In genomic region chr6:129541931-129542330, GRCm38 (mm10) we compare ENCODE assay signal across 28 mouse cellular contexts. TPM values are rescaled to one million over a fixed set of nuclear protein-coding genes. Genes with fewer than 3 reads are reported as not detected.
DNase-seq lines count a peak whose midpoint lies in the region; ATAC-seq and TF ChIP-seq lines count a peak whose summit lies in the region.
"Had no signal": no experiment of that assay in that cellular context is flagged by ENCODE, and none has a peak within 500 bp of the region (broad histone marks: within the 10 kb centered on the region; RNA-seq: fewer than 3 reads in every experiment).

No protein-coding gene starts in this region.

- peaks cover 46% of the 10 kb centered on the region for H3K36me3 ChIP-seq in midbrain, postnatal 0 days (ENCODE audit: insufficient read depth, low read length)
- H3K36me3 ChIP-seq in midbrain, embryonic 11.5 days (ENCODE audit: control insufficient read depth, insufficient read depth, low read length): peaks cover 6% of the 10 kb centered on the region

- no peak for ATAC-seq in midbrain, postnatal 0 days (ENCODE audit: low FRiP score)
- ATAC-seq in midbrain, embryonic 11.5 days (ENCODE audit: low FRiP score): no peak
- ATAC-seq: CD4-positive, CD25-positive, alpha-beta regulatory T cell, adult 4 months; forebrain, embryonic 14.5 days had no signal

- no peak for TF ChIP-seq CTCF in midbrain, postnatal 0 days (IDR thresholded peaks at IDR 0.05)
- no peak for TF ChIP-seq CTCF in brain, embryonic 14.5 days (IDR thresholded peaks at IDR 0.05; ENCODE audit: borderline replicate concordance, extremely low read depth, insufficient read depth, insufficient read length)

- H3K4me1 ChIP-seq in midbrain, postnatal 0 days (ENCODE audit: insufficient read depth, low read length): no peaks in the 10 kb centered on the region
- H3K4me1 ChIP-seq in midbrain, embryonic 11.5 days (ENCODE audit: control insufficient read depth, insufficient read depth, low read length): no peaks in the 10 kb centered on the region; the same call in 1 of the 2 replicates
- H3K4me1 ChIP-seq: embryonic facial prominence, embryonic 15.5 days; heart, embryonic 12.5 days had no signal

- no peak overlapping the region for H3K27ac ChIP-seq in midbrain, postnatal 0 days (ENCODE audit: low read depth, low read length)
- no peak overlapping the region for H3K27ac ChIP-seq in midbrain, embryonic 11.5 days (ENCODE audit: low read depth, low read length)
- H3K27ac ChIP-seq: embryonic facial prominence, embryonic 15.5 days; forebrain, embryonic 10.5 days; gastrocnemius, adult 2 months; hindbrain, embryonic 12.5 days had no signal

- TF ChIP-seq POLR2A in brain, embryonic 14.5 days (IDR thresholded peaks at IDR 0.05; ENCODE audit: borderline replicate concordance, extremely low read depth, insufficient read depth, insufficient read length, poor library complexity, severe bottlenecking): no peak

- peak; percentile 40 to 43 for DNase-seq in cerebellum, postnatal 10 days
- DNase-seq in cerebellum, adult 11 months: no peak
- DNase-seq in kidney, adult 11 months: peak; percentile 21
- no peak for DNase-seq in kidney, postnatal 10 days
- peak; percentile 22 for DNase-seq in midbrain, postnatal 0 days (ENCODE audit: low spot score)
- DNase-seq in midbrain, embryonic 11.5 days (ENCODE audit: low spot score, missing footprints): no peak
- DNase-seq in brain, embryonic 14.5 days (ENCODE audit: low read depth): peak; percentile 29
- DNase-seq: adrenal gland, adult 8-10 months; adrenal gland, postnatal 36 days; B cell, adult 2 months; cerebellum, adult 11-12 months; cerebellum, adult 9-10 months; embryo, embryonic 11 days; gastrocnemius, adult 2 months; gastrocnemius, postnatal 25 days had no signal

- no peaks in the 10 kb centered on the region for H3K9me3 ChIP-seq in midbrain, postnatal 0 days (ENCODE audit: low read length)
- H3K9me3 ChIP-seq in midbrain, embryonic 11.5 days (ENCODE audit: control insufficient read depth, low read length): no peaks in the 10 kb centered on the region
- H3K9me3 ChIP-seq: embryonic facial prominence, embryonic 15.5 days; forebrain, embryonic 10.5 days; G1E; heart, embryonic 12.5 days; hindbrain, embryonic 12.5 days had no signal

- no peak overlapping the region for H3K4me3 ChIP-seq in midbrain, postnatal 0 days (ENCODE audit: low read depth, low read length)
- no peak overlapping the region for H3K4me3 ChIP-seq in midbrain, embryonic 11.5 days (ENCODE audit: low read depth, low read length)
- H3K4me3 ChIP-seq: embryonic facial prominence, embryonic 15.5 days; erythroblast, embryonic 14.5 days; forebrain, embryonic 10.5 days; gastrocnemius, adult 2 months; heart, embryonic 12.5 days; hindbrain, embryonic 12.5 days had no signal

- no peak overlapping the region for H3K9ac ChIP-seq in midbrain, postnatal 0 days (replicated peaks; ENCODE audit: low read length, poor library complexity, severe bottlenecking)
- no peak overlapping the region for H3K9ac ChIP-seq in midbrain, embryonic 11.5 days (ENCODE audit: low read length)
- H3K9ac ChIP-seq: embryonic facial prominence, embryonic 15.5 days; heart, embryonic 12.5 days; hindbrain, embryonic 12.5 days had no signal

- WGBS in midbrain, postnatal 0 days: 47% methylated on average over 9 of the region's 9 CpGs
- WGBS in midbrain, embryonic 11.5 days: 69% methylated on average over 9 of the region's 9 CpGs

- H3K27me3 ChIP-seq in midbrain, postnatal 0 days (ENCODE audit: insufficient read depth, low read length): no peaks in the 10 kb centered on the region
- no peaks in the 10 kb centered on the region for H3K27me3 ChIP-seq in midbrain, embryonic 11.5 days (ENCODE audit: control insufficient read depth, insufficient read depth, low read length)
- H3K27me3 ChIP-seq: embryonic facial prominence, embryonic 15.5 days; heart, embryonic 12.5 days; hindbrain, embryonic 12.5 days had no signal

- no peak overlapping the region for H3K4me2 ChIP-seq in midbrain, postnatal 0 days (ENCODE audit: low read depth, low read length, poor library complexity, severe bottlenecking)
- H3K4me2 ChIP-seq in midbrain, embryonic 11.5 days: no peak overlapping the region
- H3K4me2 ChIP-seq: embryonic facial prominence, embryonic 15.5 days; heart, embryonic 12.5 days; hindbrain, embryonic 12.5 days had no signal

RNA-seq across cellular contexts. Expression of gene Gabarapl1, which starts 9.0 kb away (rescaled TPM):
- total RNA-seq in midbrain, postnatal 0 days (2014; rRNA removed): 281 and 333 TPM in 2 replicates
- 276 and 278 TPM in 2 replicates for polyA plus RNA-seq in midbrain, postnatal 0 days (2015; fragmentation: Nextera tagmentation; extraction: Ambion mirVana)
- polyA plus RNA-seq in midbrain, embryonic 11.5 days (2014; fragmentation: Nextera tagmentation; extraction: Ambion mirVana): 22.7 and 24.5 TPM in 2 replicates
- polyA plus RNA-seq in brain, embryonic 14.5 days (2012; rRNA removed): 151 and 161 TPM in 2 replicates

RNA-seq across cellular contexts. Expression of gene Tmem52b, which starts 29.6 kb away (rescaled TPM):
- total RNA-seq in midbrain, postnatal 0 days (2014; rRNA removed): not detected in 2 replicates
- not detected in 2 replicates for polyA plus RNA-seq in midbrain, postnatal 0 days (2015; fragmentation: Nextera tagmentation; extraction: Ambion mirVana)
- not detected in 2 replicates for polyA plus RNA-seq in midbrain, embryonic 11.5 days (2014; fragmentation: Nextera tagmentation; extraction: Ambion mirVana)
- 0.10 TPM in 1 of 2 replicates, not detected in the other for polyA plus RNA-seq in brain, embryonic 14.5 days (2012; rRNA removed)
- total RNA-seq: adrenal gland, adult 8-10 months; adrenal gland, postnatal 36 days; gastrocnemius, adult 2 months; gastrocnemius, postnatal 25 days; granulocyte monocyte progenitor cell, adult 5-6 weeks; heart, adult 8-10 months; heart, postnatal 25 days had no signal
- polyA plus RNA-seq: CD4-positive, CD25-positive, alpha-beta regulatory T cell, adult 4 months; embryonic facial prominence, embryonic 11.5 days; embryonic facial prominence, embryonic 15.5 days; erythroblast, embryonic 14.5 days; forebrain, embryonic 10.5 days; forebrain, embryonic 14.5 days; G1E; heart, embryonic 12.5 days; hindbrain, embryonic 12.5 days had no signal

RNA-seq across cellular contexts. Expression of gene Olr1, which starts 35.0 kb away (rescaled TPM):
- total RNA-seq in midbrain, postnatal 0 days (2014; rRNA removed): not detected in 2 replicates
- polyA plus RNA-seq in midbrain, postnatal 0 days (2015; fragmentation: Nextera tagmentation; extraction: Ambion mirVana): not detected in 2 replicates
- 0.06 TPM in 1 of 2 replicates, not detected in the other for polyA plus RNA-seq in midbrain, embryonic 11.5 days (2014; fragmentation: Nextera tagmentation; extraction: Ambion mirVana)
- polyA plus RNA-seq in brain, embryonic 14.5 days (2012; rRNA removed): not detected in 2 replicates
- total RNA-seq: gastrocnemius, adult 2 months; gastrocnemius, postnatal 25 days had no signal
- polyA plus RNA-seq: embryonic facial prominence, embryonic 15.5 days; erythroblast, embryonic 14.5 days; forebrain, embryonic 10.5 days; forebrain, embryonic 14.5 days; G1E; hindbrain, embryonic 12.5 days had no signal

RNA-seq across cellular contexts. Expression of gene Klre1, which starts 35.8 kb away (rescaled TPM):
- 0.24 TPM in 1 of 2 replicates, not detected in the other for total RNA-seq in midbrain, postnatal 0 days (2014; rRNA removed)
- 0.15 and 0.34 TPM in 2 replicates for polyA plus RNA-seq in midbrain, postnatal 0 days (2015; fragmentation: Nextera tagmentation; extraction: Ambion mirVana)
- not detected in 2 replicates for polyA plus RNA-seq in midbrain, embryonic 11.5 days (2014; fragmentation: Nextera tagmentation; extraction: Ambion mirVana)
- polyA plus RNA-seq in brain, embryonic 14.5 days (2012; rRNA removed): 0.08 and 0.11 TPM in 2 replicates
- total RNA-seq: gastrocnemius, adult 2 months; gastrocnemius, postnatal 25 days; granulocyte monocyte progenitor cell, adult 5-6 weeks; heart, adult 8-10 months; heart, postnatal 25 days had no signal
- polyA plus RNA-seq: embryonic facial prominence, embryonic 11.5 days; embryonic facial prominence, embryonic 15.5 days; erythroblast, embryonic 14.5 days; forebrain, embryonic 10.5 days; forebrain, embryonic 14.5 days; G1E; heart, embryonic 12.5 days; heart, embryonic 16.5 days; hindbrain, embryonic 12.5 days had no signal

RNA-seq across cellular contexts. Expression of gene Klrd1, which starts 49.7 kb away (rescaled TPM):
- total RNA-seq in midbrain, postnatal 0 days (2014; rRNA removed): not detected in 2 replicates
- not detected in 2 replicates for polyA plus RNA-seq in midbrain, postnatal 0 days (2015; fragmentation: Nextera tagmentation; extraction: Ambion mirVana)
- polyA plus RNA-seq in midbrain, embryonic 11.5 days (2014; fragmentation: Nextera tagmentation; extraction: Ambion mirVana): not detected in 2 replicates
- polyA plus RNA-seq in brain, embryonic 14.5 days (2012; rRNA removed): 0.18 TPM in 1 of 2 replicates, not detected in the other
- total RNA-seq: adrenal gland, postnatal 36 days; G1E; gastrocnemius, adult 2 months; gastrocnemius, postnatal 25 days; heart, postnatal 25 days had no signal
- polyA plus RNA-seq: CD4-positive, CD25-positive, alpha-beta regulatory T cell, adult 4 months; embryonic facial prominence, embryonic 11.5 days; erythroblast, embryonic 14.5 days; forebrain, embryonic 10.5 days; forebrain, embryonic 14.5 days; G1E; hindbrain, embryonic 12.5 days had no signal

Comparison
In these comparisons a context has a peak if more than half of its experiments do, and no peak if none do; other contexts are left out.
1. DNase-seq: peak in cerebellum, postnatal 10 days (2 of 2), kidney, adult 11 months (single experiment), midbrain, postnatal 0 days (single experiment) and brain, embryonic 14.5 days (single experiment); none in cerebellum, adult 11 months (single experiment), kidney, postnatal 10 days (single experiment) and midbrain, embryonic 11.5 days (single experiment).